Mouse (Mus musculus) gastrocnemius, adult 2 months (tissue): ENCODE measurements around the gene Disp2. TPM values are rescaled to one million over a fixed set of nuclear protein-coding genes. Genes with fewer than 3 reads are reported as not detected.

ENCODE experiments used
- DNase-seq: peaks from one replicate; pipeline ENCODE4 v3.0.0; 2022
- H3K27ac ChIP-seq: fragments of 200-600 bp; 2 replicates; pipeline ENCODE4 v1.8.1; 2022; ENCODE audit warnings: mild to moderate bottlenecking
- H3K4me3 ChIP-seq: fragments of 200-600 bp; 2 replicates; pipeline ENCODE4 v1.8.1; 2022; ENCODE audit warnings: mild to moderate bottlenecking, moderate library complexity
- CTCF ChIP-seq: fragments of 200-600 bp; IDR thresholded peaks from 2 replicates; pipeline ENCODE4 v1.8.1; 2022; ENCODE audit warnings: antibody characterized with exemption, mild to moderate bottlenecking, moderate library complexity
- intact Hi-C: fragments of 180-260 bp; cut with DNase I; formaldehyde crosslinking; loops from one replicate; pipeline ENCODE4 v1.15.1; 2025
- total RNA-seq, 2 experiments: library from RNA; stranded (reverse); gene quantifications; 2 replicates each; pipeline ENCODE4 v1.2.3; 2021

Disp2 gene
- total RNA-seq, 2 experiments from 2014 or later, result not detected

DNA sequence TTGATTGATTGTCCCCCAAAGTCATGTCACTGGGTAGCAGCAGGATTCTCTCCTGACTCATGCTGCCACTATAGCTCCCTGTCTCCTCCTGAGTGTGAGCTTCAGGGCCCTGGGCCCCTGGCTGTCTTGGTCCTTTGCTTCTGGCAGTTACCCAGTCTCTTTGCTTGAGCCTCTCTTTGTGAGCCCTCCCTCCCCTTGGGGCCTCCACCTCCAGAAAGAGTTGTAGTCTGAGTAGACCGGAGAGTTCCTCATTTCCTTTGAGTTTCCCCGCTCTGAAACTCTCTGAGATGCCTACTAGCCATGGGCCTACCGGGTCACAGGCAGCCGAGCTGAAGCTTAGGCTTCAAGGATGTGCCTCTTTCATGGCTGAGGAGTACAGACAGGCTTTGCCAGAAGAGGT is 14.1 kb downstream of the Disp2 start:
- intact Hi-C loops, result no loop called here

GRCm38 (mm10) chr2:118802542-118803118 is 23.1 kb downstream of the Disp2 start:
- intact Hi-C loops, result no loop called here
- no peak for TF ChIP-seq CTCF
- no peak overlapping the region for H3K27ac ChIP-seq

More for the DNA sequence above, 14.1 kb downstream of the Disp2 start:
- no peak for TF ChIP-seq CTCF
- Histone ChIP-seq H3K4me3 (no peak overlapping the region), H3K27ac (no peak overlapping the region)
- DNase-seq, result no peak

DNA sequence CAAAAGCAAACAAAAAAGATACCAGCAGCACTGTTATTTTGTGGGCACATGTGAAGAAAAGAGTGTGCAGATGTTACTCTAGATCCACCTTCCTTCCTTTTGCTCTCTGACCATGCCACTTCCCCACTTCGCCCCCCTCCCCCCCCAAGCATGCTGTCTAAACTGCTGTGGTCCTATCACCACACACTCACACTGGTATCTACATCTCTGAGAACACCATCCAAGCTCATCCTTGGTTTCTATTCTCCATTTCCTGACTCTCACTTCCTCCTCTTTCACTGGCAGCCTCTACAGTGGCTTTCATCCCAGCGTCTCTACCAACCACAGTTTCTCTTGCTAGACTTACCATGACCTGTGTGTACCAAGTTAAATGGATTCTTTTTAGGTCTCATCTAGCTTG is 25.0 kb downstream of the Disp2 start:
- TF ChIP-seq CTCF, result no peak

More at GRCm38 (mm10) chr2:118802542-118803118, 23.1 kb downstream of the Disp2 start:
- H3K4me3 ChIP-seq, result no peak overlapping the region
- DNase-seq, result no peak

GRCm38 (mm10) chr2:118805137-118805536 is 25.6 kb downstream of the Disp2 start:
- no peak for TF ChIP-seq CTCF
- no peak for DNase-seq
- no peak overlapping the region for H3K4me3 ChIP-seq
- H3K27ac ChIP-seq, result no peak overlapping the region
- intact Hi-C loops, result no loop called here

More for the DNA sequence above, 25.0 kb downstream of the Disp2 start:
- intact Hi-C loops, result no loop called here
- no peak overlapping the region for H3K27ac ChIP-seq
- H3K4me3 ChIP-seq, result no peak overlapping the region
- no peak for DNase-seq

DNA sequence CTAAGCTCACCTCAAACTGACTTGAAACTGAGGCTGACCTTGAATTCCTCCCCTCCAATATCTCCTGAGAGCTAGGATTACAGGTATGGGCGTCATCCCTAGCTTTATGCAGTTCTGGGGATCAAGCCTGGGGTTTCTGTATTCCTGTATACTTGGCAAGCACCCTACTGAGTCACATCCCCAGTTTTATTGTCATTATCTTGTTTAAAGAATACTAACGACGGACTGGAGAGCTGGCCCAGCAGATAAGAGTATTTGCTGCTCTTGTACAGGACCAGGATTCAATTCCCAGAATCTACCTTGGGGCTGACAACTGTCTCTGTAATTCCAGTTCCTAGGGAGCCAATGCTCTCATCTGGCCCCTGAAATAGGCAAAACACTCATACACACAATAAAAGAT is 26.2 kb downstream of the Disp2 start:
- no peak overlapping the region for H3K27ac ChIP-seq
- no peak for TF ChIP-seq CTCF
- intact Hi-C loops, result no loop called here
- no peak overlapping the region for H3K4me3 ChIP-seq
- no peak for DNase-seq

GRCm38 (mm10) chr2:118806860-118807259 is 27.3 kb downstream of the Disp2 start:
- no peak for TF ChIP-seq CTCF
- intact Hi-C loops, result no loop called here
- Histone ChIP-seq H3K4me3 (no peak overlapping the region), H3K27ac (peak overlapping the region; percentile 62)
- DNase-seq, result peak; percentile 85

GRCm38 (mm10) chr2:118810861-118811260 is 31.3 kb downstream of the Disp2 start:
- Histone ChIP-seq H3K27ac (no peak overlapping the region), H3K4me3 (no peak overlapping the region)
- intact Hi-C loops, result loop anchor here (5.0 kb wide), 1 partner anchor 51 kb away; the partner anchor contains the start of gene Ivd
- no peak for DNase-seq
- TF ChIP-seq CTCF, result no peak

GRCm38 (mm10) chr2:118812724-118813123 is 33.2 kb downstream of the Disp2 start:
- no peak for DNase-seq
- no peak overlapping the region for H3K4me3 ChIP-seq
- TF ChIP-seq CTCF, result no peak
- intact Hi-C loops, result loop anchor here (5.0 kb wide), 1 partner anchor 50 kb away; the partner anchor contains the start of gene Ivd
- H3K27ac ChIP-seq, result no peak overlapping the region

GRCm38 (mm10) chr2:118813981-118814836 is 34.7 kb downstream of the Disp2 start, which contains the start of gene Knstrn:
Gene Knstrn, plus strand, starts transcription at chr2:118814003.
- no peak within 1 kb of the TSS for H3K27ac ChIP-seq
- no peak for TF ChIP-seq CTCF
- DNase-seq, result peak; percentile 93
- intact Hi-C loops, result loop anchor here (5.0 kb wide), 1 partner anchor 48 kb away; the partner anchor contains the start of gene Ivd
- peak within 1 kb of the TSS; percentile 79 for H3K4me3 ChIP-seq

- no peak overlapping the region for H3K4me3 ChIP-seq
- no peak overlapping the region for H3K27ac ChIP-seq
- TF ChIP-seq CTCF, result no peak
- no peak for DNase-seq
- intact Hi-C loops, result no loop called here
Measured at GRCm38 (mm10) chr2:118822800-118823199, 43.3 kb downstream of the Disp2 start.

DNA sequence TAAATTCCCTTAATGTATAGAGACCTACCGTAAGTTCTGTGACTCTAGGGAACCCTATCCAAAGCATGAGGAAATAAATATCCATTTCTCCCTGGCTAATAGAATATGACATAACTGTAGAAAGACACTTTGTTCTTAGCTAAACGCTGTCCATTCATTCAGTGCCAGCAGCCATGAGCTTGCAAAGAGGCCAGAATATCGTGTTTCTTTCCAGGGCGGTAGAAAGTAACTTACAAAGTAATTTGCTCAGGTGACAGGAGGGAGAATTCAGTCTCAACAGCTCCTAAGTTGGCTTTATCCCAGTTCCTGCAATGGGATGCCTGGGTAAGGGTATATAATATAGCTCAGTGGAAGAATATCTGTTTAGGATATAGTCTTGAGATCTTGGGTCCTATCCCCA is 44.9 kb downstream of the Disp2 start:
- DNase-seq, result no peak

DNA sequence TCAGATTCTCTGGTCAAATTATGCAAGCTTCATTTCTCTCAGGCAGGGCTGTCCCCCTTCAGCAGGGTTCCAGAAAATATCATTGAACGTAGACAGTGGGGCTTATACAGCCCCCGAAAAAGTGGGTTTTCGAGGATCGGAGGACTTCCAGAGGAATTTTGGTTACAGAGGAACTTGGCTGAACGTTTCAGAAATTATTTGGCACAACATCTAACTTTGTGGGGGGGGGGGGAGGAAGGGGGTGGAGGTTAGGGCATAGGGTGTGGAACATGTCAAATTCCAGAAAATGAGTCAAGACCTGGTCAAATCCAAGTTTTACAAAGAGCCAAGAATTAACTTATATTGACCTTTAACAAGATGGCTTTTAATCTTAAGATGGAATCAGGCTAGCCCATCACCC is 49.6 kb downstream of the Disp2 start:
- DNase-seq, result no peak
- intact Hi-C loops, result no loop called here
- TF ChIP-seq CTCF, result no peak
- no peak overlapping the region for H3K27ac ChIP-seq
- no peak overlapping the region for H3K4me3 ChIP-seq

More for the DNA sequence above, 44.9 kb downstream of the Disp2 start:
- TF ChIP-seq CTCF, result no peak
- intact Hi-C loops, result no loop called here
- Histone ChIP-seq H3K27ac (no peak overlapping the region), H3K4me3 (no peak overlapping the region)

DNA sequence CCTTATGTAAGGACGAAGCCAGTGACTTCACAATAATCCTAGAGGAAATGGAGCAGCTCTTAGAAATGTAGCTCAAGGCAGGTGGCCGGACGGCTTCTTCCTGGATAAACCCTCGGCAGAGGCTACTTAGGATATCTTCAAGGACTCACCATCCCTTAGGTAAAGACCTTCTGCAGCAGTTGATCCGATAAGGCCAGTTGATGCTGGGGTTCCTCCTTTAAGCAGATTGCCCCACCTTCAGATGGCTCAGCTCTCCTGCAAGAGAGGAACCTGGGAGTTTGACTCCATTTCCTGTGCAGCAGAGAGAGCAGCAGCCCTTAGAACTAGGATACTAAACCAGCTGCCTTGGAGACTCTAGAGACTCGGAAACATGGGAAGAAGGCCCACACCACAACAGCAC is 54.5 kb downstream of the Disp2 start:
- H3K4me3 ChIP-seq, result no peak overlapping the region
- no peak for TF ChIP-seq CTCF
- no peak overlapping the region for H3K27ac ChIP-seq
- DNase-seq, result no peak
- intact Hi-C loops, result no loop called here

GRCm38 (mm10) chr2:118835115-118835514 is 55.6 kb downstream of the Disp2 start:
- no peak for TF ChIP-seq CTCF
- Histone ChIP-seq H3K27ac (no peak overlapping the region), H3K4me3 (no peak overlapping the region)
- intact Hi-C loops, result no loop called here
- no peak for DNase-seq
